Mouse (Mus musculus): ENCODE results near the gene Gdf2.

The Gdf2 gene

DNA sequence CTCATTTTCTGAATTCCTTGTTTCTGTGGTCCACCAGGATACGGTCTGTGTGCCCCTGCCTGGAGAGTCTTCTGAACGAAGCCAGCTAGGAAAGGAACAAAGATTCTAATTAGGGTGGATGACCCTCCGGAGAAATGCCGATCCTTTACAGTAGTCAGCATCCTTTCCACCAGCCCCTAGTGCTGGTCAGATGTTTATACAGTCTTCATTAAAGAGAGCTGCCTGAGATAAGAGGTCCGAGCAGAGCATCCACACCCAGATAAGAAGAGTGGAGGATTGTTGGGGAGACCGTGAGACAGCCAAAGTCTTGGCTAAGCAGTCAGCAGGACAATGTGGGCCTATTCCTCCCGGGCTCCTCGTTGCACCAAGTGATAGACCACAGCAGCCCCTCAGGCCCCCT lies at the start of gene Gdf2:
Gdf2 (plus strand) TSS at position 301 of the 400 bp plus-strand sequence.
- DNase-seq (ENCODE audit: low spot score in 2 of 2): no peak

GRCm38 (mm10) chr14:33891507-33891906 lies 49.3 kb upstream of the Gdf2 start:
- no peak for DNase-seq (ENCODE audit: low spot score in 2 of 2)

- DNase-seq (ENCODE audit: low spot score in 2 of 2): no peak
Observed at GRCm38 (mm10) chr14:33895777-33896176, 45.1 kb upstream of the Gdf2 start.

DNA sequence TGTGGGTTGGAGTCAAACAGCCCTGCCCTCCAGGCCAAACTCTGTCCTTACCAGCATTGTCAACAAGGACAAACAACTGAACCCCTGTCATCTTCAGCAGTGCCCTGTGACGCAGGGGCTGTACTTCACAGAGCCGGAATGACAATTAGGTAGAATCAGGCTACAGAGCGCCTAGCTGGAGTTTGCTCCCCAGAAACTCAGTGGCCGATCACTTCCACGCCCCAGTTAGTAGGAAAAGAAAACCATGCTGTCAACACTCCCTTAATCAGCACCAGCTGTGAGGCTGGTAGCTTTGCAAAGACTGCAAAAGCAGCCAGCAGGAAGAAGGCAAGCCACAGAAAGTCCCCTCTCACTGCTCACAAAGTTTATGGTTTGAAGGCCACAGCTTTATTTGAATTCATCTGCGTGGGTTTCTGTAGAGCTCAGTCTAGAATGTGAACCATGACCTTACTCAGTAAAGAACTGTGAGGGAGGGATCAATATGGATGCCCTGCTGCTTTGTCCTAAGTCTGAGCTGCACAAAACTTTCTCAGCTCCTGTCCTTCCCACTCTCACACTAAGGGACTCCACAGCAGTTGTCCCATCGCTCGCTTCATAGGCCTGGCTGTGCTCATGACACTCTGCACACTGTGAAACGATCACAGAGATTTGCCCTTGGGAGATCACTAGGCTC lies 44.1 kb upstream of the Gdf2 start:
- no peak for DNase-seq (ENCODE audit: low spot score in 2 of 2)

DNA sequence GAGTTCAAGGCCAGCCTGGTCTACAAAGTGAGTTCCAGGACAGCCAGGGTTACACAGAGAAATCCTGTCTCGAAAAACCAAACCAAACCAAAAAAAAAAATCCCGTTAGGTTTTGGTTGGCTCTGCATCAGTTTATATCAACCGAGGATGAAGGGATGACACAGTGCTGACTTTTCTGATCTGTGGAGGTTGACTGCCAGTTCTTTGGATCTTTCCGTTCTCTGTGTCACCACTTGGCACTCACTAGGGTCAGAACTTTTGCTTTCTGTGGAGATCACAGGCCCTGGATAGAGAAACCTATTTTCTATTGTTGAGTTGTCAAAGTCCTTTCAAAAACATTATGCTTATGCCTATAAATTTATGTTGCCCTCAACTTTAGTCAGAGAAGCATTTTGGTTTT lies 38.1 kb upstream of the Gdf2 start:
- no peak for DNase-seq (ENCODE audit: low spot score in 2 of 2)

DNA sequence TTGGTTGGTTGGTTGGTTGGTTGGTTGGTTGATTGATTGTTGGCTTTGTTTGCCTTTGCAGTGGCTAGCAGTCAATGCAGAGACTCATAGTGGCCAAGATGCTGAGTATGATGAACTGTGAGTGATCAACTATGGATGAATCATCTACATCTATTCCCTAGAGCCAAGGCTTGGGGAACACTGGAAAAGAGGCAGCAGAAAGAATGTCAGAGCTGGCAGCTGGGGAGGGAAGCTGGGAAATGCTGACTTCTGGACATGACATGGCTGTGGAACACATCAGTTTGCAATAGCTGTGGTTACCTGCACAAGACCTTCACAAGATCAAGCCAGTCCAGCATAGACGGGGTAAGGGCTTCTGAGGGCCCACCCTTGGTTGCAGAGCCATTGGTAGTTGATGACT lies 37.6 kb upstream of the Gdf2 start:
- no peak for DNase-seq (ENCODE audit: low spot score in 2 of 2)

- no peak for DNase-seq (ENCODE audit: low spot score in 2 of 2)
Observed at GRCm38 (mm10) chr14:33904851-33905250, 36.0 kb upstream of the Gdf2 start.

GRCm38 (mm10) chr14:33913727-33914126 lies 27.1 kb upstream of the Gdf2 start:
- DNase-seq (ENCODE audit: low spot score in 2 of 2): no peak

DNA sequence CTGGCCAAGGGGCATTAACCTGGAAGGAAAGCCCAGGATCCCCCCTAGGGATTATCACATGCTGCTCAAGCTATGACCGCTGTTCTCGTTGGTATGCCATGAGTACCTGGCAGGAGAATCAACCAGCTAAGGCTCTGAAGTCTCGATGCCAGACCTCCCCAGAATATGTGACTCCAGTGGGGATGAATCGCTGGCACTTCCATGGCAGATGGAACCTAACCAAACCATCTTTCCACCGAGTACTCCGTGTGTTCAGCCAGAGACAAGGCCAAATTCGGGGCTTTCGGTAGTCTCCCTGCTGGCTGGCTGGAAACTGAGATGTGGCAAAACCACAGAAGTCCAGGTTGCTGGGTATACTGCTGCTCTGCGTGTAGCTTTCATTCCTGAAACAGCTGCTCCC lies 26.6 kb upstream of the Gdf2 start:
- no peak for DNase-seq (ENCODE audit: low spot score in 2 of 2)

- no peak for DNase-seq (ENCODE audit: low spot score in 2 of 2)
Observed at GRCm38 (mm10) chr14:33920727-33921559, 19.9 kb upstream of the Gdf2 start.

DNA sequence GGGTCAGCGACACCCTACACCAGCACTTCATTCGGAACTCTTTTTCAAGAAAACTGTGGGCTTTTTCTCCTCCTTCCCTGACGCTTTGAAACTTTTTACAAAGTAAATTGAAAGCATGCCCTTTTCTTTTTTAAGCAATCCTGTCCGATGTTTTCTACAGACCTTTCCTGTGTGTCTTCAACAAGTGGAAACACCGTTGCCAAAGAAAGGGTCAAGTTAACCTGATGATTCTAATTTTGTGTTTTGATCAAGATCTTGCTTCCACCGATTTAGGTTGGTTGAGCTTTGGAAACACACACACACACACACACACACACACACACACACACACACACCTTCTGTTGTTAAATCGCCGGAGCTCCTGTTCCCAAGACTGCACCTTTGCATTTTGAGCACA lies 18.1 kb upstream of the Gdf2 start:
- DNase-seq (ENCODE audit: low spot score in 2 of 2): no peak

- DNase-seq (ENCODE audit: low spot score in 2 of 2): no peak
Observed at GRCm38 (mm10) chr14:33923168-33924070, 17.4 kb upstream of the Gdf2 start, which contains the start of gene Gdf10. TSS of gene Gdf10 (plus strand) at chr14:33923587.

DNA sequence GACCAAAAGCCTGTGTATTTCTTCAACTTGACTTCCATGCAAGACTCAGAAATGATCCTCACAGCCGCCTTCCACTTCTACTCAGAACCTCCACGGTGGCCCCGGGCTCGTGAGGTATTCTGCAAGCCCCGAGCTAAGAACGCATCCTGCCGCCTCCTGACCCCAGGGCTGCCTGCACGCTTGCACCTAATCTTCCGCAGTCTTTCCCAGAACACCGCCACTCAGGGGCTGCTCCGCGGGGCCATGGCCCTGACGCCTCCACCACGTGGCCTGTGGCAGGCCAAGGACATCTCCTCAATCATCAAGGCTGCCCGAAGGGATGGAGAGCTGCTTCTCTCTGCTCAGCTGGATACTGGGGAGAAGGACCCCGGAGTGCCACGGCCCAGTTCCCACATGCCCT lies 9.0 kb upstream of the Gdf2 start:
- DNase-seq (ENCODE audit: low spot score in 2 of 2): no peak

GRCm38 (mm10) chr14:33932935-33933703 lies 7.7 kb upstream of the Gdf2 start:
- no peak for DNase-seq (ENCODE audit: low spot score in 2 of 2)

- DNase-seq (ENCODE audit: low spot score in 2 of 2): no peak
Observed at GRCm38 (mm10) chr14:33933778-33934317, 7.0 kb upstream of the Gdf2 start.

GRCm38 (mm10) chr14:33939117-33939516 lies 1.7 kb upstream of the Gdf2 start:
- DNase-seq (ENCODE audit: low spot score in 2 of 2): peak in 1 of 2 experiments; percentile 5

DNA sequence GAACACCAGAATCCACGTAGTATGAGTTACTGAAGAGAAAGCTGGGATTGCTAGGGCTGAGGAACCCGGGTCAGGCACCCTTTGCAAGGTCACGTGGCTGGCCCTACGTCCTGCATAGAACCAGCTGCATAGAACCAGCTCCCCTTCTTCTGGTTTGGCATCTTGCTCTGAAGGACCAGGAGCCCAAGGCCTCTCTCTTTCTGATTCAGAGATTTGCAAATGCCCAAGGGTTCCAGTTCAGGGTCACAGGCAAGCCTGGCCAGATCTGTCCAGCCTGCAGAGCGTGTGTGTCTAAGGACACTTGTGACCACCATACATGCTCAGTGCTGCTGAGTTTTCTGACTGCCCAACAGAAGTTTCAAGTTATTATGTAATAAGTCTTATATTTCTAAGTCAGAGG lies 1.4 kb downstream of the Gdf2 start:
- no peak for DNase-seq (ENCODE audit: low spot score in 2 of 2)

GRCm38 (mm10) chr14:33946125-33946524 lies 5.3 kb downstream of the Gdf2 start:
- no peak for DNase-seq (ENCODE audit: low spot score in 2 of 2)

GRCm38 (mm10) chr14:33952233-33952981 lies 11.6 kb downstream of the Gdf2 start:
- DNase-seq (ENCODE audit: low spot score in 2 of 2): no peak

- DNase-seq (ENCODE audit: low spot score in 2 of 2): no peak
Observed at GRCm38 (mm10) chr14:33953761-33954160, 12.9 kb downstream of the Gdf2 start, which contains the start of gene Rbp3. TSS of gene Rbp3 (plus strand) at chr14:33954003.

All from natural killer cell, adult 2 months (primary cell).